Mouse (Mus musculus) layer of hippocampus, postnatal 14 days (tissue): ENCODE measurements around the gene Rgl1. TPM values are rescaled to one million over a fixed set of nuclear protein-coding genes. Genes with fewer than 3 reads are reported as not detected.

Experiments
- DNase-seq, 2 experiments: peaks; one replicate each; pipeline ENCODE4 v3.0.0; 2021 to 2022; ENCODE audit warnings: low spot score in 2 of 2, mixed read lengths in 1 of 2
- total RNA-seq, 2 experiments: library from RNA; stranded (reverse); gene quantifications; 2 replicates each; pipeline ENCODE4 v1.2.3; 2021

Rgl1 gene
- total RNA-seq, 2 experiments from 2014 or later: 78.7 to 79.5 TPM

- DNase-seq: peak; percentile 46 to 72
Measured at GRCm38 (mm10) chr1:152522226-152522625, 243.9 kb downstream of the Rgl1 start.

GRCm38 (mm10) chr1:152520798-152521575, 245.2 kb downstream of the Rgl1 start:
- DNase-seq: peak; percentile 50 to 58

DNA sequence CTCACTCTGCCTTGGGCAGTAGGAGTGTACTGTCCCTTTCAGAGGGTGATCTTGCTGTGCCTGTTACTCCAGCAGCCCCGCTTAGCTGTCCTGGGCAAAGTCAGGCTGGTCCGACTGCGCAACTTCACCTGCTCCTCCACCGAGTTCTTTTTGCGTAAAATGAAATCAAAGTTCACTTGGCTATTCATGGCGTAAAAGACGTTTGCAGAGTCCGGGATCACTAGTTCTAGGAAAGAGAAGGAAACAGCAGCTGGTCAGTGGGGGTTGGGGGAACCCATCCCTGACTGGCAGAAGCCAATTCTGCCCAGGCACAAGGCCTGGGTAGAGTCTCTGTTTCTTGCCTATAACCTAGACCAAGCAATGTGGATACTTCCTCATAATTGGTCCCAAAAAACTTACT, 247.2 kb downstream of the Rgl1 start:
- no peak for DNase-seq

GRCm38 (mm10) chr1:152517057-152517570, 249.0 kb downstream of the Rgl1 start:
- no peak for DNase-seq

DNA sequence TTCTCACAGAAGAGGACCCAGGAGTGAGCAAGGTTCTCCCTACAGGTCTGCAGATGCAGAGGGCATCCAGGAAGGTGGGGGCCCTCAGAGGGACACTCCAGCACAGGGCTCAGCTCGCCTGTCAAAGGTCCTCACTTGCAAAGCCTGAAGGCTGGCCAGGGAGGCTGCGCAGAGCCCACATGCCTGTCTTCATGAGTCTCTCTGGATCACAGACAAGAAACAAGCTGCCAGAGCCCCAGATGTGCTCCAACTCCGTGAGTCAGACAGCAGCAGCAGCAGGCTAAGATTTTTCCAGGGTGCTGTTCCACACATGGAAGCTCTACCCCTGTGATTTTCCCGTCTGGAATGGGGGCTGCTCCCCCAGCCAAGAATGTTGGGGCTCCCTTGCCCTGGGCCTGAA, 251.9 kb downstream of the Rgl1 start:
- no peak for DNase-seq

DNA sequence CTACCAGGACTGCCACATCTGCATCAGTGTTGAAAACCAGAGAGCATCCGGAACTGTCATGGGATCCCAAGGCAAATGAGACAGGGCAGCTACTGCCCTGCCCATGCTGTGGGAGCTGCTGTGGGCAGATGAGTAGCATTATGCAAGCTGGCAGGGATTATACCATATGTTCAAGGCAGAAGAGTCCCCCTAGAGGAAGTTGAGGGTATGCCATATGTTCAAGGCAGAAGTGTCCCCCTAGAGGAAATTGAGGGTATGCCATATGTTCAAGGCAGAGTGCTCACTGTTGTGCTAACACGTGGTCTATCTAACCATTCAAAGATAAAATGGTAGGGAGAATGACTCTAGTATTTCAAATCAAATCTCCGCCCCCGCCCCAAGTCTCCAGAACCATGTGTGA, 254.9 kb downstream of the Rgl1 start:
- DNase-seq: peak in 1 of 2 experiments; percentile 51

- no peak for DNase-seq
Measured at GRCm38 (mm10) chr1:152508481-152509220, 257.5 kb downstream of the Rgl1 start.

- no peak for DNase-seq
Measured at GRCm38 (mm10) chr1:152506726-152507125, 259.4 kb downstream of the Rgl1 start.

- no peak for DNase-seq
Measured at GRCm38 (mm10) chr1:152506175-152506574, 260.0 kb downstream of the Rgl1 start.

DNA sequence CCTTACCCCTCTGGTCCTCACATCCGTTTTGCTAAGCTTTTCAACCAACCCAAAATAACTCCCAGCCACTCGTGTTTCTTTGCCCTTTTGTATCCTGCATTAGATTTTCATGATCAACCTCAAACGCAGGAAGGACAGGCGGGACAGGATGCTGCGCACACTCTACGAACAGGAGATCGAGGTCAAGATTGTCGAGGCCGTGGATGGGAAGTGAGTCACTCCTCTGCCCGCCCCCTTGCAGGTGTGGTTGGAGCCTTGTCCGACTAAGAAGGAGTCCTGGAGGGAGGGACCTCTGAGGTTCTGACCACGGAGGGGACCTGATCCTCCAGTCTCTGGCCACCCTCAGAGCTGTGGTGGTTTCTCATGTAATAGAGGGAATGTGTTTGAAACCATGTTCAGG, 266.3 kb downstream of the Rgl1 start:
- no peak for DNase-seq

- no peak for DNase-seq
Measured at GRCm38 (mm10) chr1:152497581-152497980, 268.6 kb downstream of the Rgl1 start.

DNA sequence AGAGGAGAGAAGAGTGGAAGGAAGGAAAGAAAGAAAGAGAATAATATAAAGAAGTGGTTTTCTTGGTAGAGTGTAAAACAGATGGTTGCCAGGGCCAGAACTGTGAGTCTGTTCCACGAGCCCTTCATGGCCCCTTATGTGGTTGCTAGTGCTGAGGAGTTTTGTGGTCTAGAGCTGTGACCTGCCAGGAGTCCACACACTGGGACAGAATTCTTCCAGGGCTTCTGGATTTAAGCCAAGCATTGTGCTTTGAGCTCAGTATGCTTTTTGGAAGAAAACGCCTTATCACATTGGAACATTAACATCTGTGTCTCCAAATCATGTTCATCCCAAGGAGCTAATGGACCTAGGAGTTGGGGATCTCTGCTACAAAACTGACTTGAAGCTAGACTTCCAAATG, 269.3 kb downstream of the Rgl1 start:
- no peak for DNase-seq

GRCm38 (mm10) chr1:152492258-152492657, 273.9 kb downstream of the Rgl1 start:
- no peak for DNase-seq

GRCm38 (mm10) chr1:152490842-152491241, 275.3 kb downstream of the Rgl1 start:
- DNase-seq: no peak

DNA sequence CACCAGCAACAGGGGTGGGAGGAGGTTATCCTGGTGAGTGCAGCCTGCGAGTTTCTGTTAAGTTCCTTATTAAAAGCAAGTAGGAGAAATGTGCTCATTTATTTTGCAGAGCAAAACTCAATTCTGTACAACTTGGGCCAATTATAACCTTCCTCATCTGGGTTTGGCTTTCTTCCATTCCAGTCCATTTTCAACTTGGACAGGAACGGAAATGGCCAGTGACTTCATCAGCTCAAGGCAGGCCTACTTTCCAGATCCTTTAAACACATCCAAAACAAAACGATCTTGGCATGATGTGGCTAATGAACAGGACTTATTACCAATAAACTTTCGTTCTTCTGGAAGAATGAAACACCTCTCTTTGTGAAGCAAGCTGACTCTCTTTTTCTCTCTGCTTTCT, 290.0 kb downstream of the Rgl1 start:
- no peak for DNase-seq

DNA sequence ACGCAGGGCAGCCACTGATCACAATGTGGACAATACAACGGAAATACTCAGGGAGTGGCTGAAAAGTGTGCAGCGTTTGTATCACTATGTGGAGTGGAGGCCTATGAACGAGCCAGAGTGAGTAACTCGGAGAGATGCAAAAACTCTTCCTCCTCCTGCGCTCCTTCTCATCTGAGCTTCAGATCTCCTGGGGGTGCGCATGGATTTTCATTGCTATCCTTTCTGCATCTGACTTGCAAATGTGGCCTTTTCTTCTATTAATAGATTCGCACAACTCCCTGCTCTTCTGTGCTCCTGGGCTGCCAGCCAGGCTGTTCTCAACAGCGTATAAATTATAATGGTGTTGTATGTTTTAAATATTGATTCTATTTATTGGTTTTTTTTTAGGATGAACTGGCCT, 297.7 kb downstream of the Rgl1 start:
- peak in 1 of 2 experiments; percentile 66 for DNase-seq

Other genes starting within 250 kb of the Rgl1 start
- gene Apobec4, start 15.8 kb downstream of the Rgl1 start, total RNA-seq: not detected
- 100 to 1,000 TPM; 237 to 247 TPM for gene Arpc5, start 191 bp upstream of the Rgl1 start, total RNA-seq
- 1 to 10 TPM; 2.9 to 3.1 TPM for gene Ncf2, start 33.8 kb upstream of the Rgl1 start, total RNA-seq
- 10 to 100 TPM; 78.9 to 80.4 TPM for gene Smg7, start 136.3 kb upstream of the Rgl1 start, total RNA-seq
- 100 to 1,000 TPM; 104 to 109 TPM for gene Nmnat2, start 188.6 kb upstream of the Rgl1 start, total RNA-seq